Mouse (Mus musculus) heart, embryonic 11.5 days (tissue): ENCODE measurements around the gene Zbtb43. TPM values are rescaled to one million over a fixed set of nuclear protein-coding genes. Genes with fewer than 3 reads are reported as not detected.

Source experiments
- ATAC-seq: fragments of 200-750 bp; cut with Nextera tagmentation; replicated peaks from 2 replicates; pipeline ENCODE4 v1.8.0; 2017; ENCODE audit warnings: moderate library complexity; ENCODE audit not compliant: insufficient number of reproducible peaks, low FRiP score, low TSS enrichment
- H3K27ac ChIP-seq: fragments of 300-500 bp; sonication (generic); 2 replicates; pipeline ENCODE4 v1.5.1; 2014; ENCODE audit warnings: mild to moderate bottlenecking, low read depth, low read length
- H3K27me3 ChIP-seq: fragments of 300-500 bp; sonication (generic); 2 replicates; pipeline ENCODE4 v1.6.1; 2014; ENCODE audit warnings: mild to moderate bottlenecking, low read length, mixed read lengths; ENCODE audit not compliant: control insufficient read depth, insufficient read depth
- H3K36me3 ChIP-seq: fragments of 300-500 bp; sonication (generic); 2 replicates; pipeline ENCODE4 v1.6.1; 2014; ENCODE audit warnings: mild to moderate bottlenecking, low read length, moderate library complexity, mixed read lengths; ENCODE audit not compliant: control insufficient read depth, insufficient read depth
- H3K4me1 ChIP-seq: fragments of 300-500 bp; sonication (generic); 2 replicates; pipeline ENCODE4 v1.6.1; 2014; ENCODE audit warnings: low read length; ENCODE audit not compliant: control insufficient read depth, insufficient read depth
- H3K4me2 ChIP-seq: fragments of 300-500 bp; sonication (generic); 2 replicates; pipeline ENCODE4 v1.6.1; 2014; ENCODE audit warnings: mild to moderate bottlenecking, moderate library complexity
- H3K4me3 ChIP-seq: fragments of 300-500 bp; sonication (generic); 2 replicates; pipeline ENCODE4 v1.5.1; 2014; ENCODE audit warnings: low read depth, low read length
- H3K9ac ChIP-seq: fragments of 300-500 bp; sonication (generic); 2 replicates; pipeline ENCODE4 v1.6.1; 2014; ENCODE audit warnings: mild to moderate bottlenecking, low read depth, low read length, moderate library complexity
- H3K9me3 ChIP-seq: fragments of 300-500 bp; sonication (generic); replicated peaks from 2 replicates; pipeline ENCODE4 v1.6.1; 2016; ENCODE audit warnings: low read length; ENCODE audit not compliant: control insufficient read depth
- WGBS: fragments of 180-500 bp; shearing (Covaris S2); extraction: QIAGEN DNeasy Blood & Tissue Kit; methylation state at CpG from one replicate; pipeline ENCODE4 v1.1.7; 2014; ENCODE audit not compliant: insufficient replicate concordance; 5-methylcytosine and 5-hydroxymethylcytosine counted together
- polyA plus RNA-seq: library from polyadenylated mRNA; unstranded; fragments of >200 nt; fragmentation: Nextera tagmentation; extraction: Ambion mirVana; gene quantifications from 2 replicates; pipeline ENCODE4 v1.2.1, GENCODE M21; 2014

The Zbtb43 gene
- polyA plus RNA-seq, 1 experiment from 2014 or later: 16.8 TPM

GRCm38 (mm10) chr2:33402236-33402635 is 66.1 kb downstream of the Zbtb43 start:
- peaks cover 10% of the 10 kb centered on the region; the same call in 1 of the 2 replicates for H3K4me1 ChIP-seq
- no peak overlapping the region for H3K4me2 ChIP-seq
- no peak for ATAC-seq
- H3K36me3 ChIP-seq: no peaks in the 10 kb centered on the region
- no peaks in the 10 kb centered on the region for H3K27me3 ChIP-seq
- H3K9me3 ChIP-seq: no peaks in the 10 kb centered on the region
- WGBS: 33% methylated on average over 7 of the region's 7 CpGs
- no peak overlapping the region; the same call in 1 of the 2 replicates for H3K9ac ChIP-seq
- H3K4me3 ChIP-seq: no peak overlapping the region
- H3K27ac ChIP-seq: no peak overlapping the region

- no peaks in the 10 kb centered on the region for H3K36me3 ChIP-seq
- no peak overlapping the region for H3K9ac ChIP-seq
- H3K27me3 ChIP-seq: no peaks in the 10 kb centered on the region
- H3K9me3 ChIP-seq: no peaks in the 10 kb centered on the region
- 30% methylated on average over 3 of the region's 3 CpGs for WGBS
- peaks cover 6% of the 10 kb centered on the region; the same call in 1 of the 2 replicates for H3K4me1 ChIP-seq
- no peak for ATAC-seq
- H3K4me2 ChIP-seq: no peak overlapping the region
- H3K27ac ChIP-seq: no peak overlapping the region
- H3K4me3 ChIP-seq: no peak overlapping the region
These were observed 67.1 kb downstream of the Zbtb43 start for GRCm38 (mm10) chr2:33401217-33401616.

GRCm38 (mm10) chr2:33400541-33400940 is 67.8 kb downstream of the Zbtb43 start:
- no peaks in the 10 kb centered on the region for H3K27me3 ChIP-seq
- no peak overlapping the region for H3K4me2 ChIP-seq
- no peaks in the 10 kb centered on the region for H3K36me3 ChIP-seq
- no peak overlapping the region for H3K9ac ChIP-seq
- no peak overlapping the region for H3K27ac ChIP-seq
- 47% methylated on average over 5 of the region's 5 CpGs for WGBS
- H3K4me3 ChIP-seq: no peak overlapping the region
- H3K4me1 ChIP-seq: peaks cover 6% of the 10 kb centered on the region; the same call in 1 of the 2 replicates
- no peaks in the 10 kb centered on the region for H3K9me3 ChIP-seq
- no peak for ATAC-seq

Other genes with a start within 250 kb of the Zbtb43 start
- gene Ralgps1, start 97.1 kb downstream of the Zbtb43 start, polyA plus RNA-seq: 6.5 and 6.6 TPM in 2 replicates
- 4.2 and 6.4 TPM in 2 replicates for gene Zbtb34, start 37.2 kb downstream of the Zbtb43 start, polyA plus RNA-seq
- 0.03 TPM in 1 of 2 replicates, not detected in the other for gene Lmx1b, start 172.0 kb upstream of the Zbtb43 start, polyA plus RNA-seq